Mouse (Mus musculus) testis, adult 2 months (tissue): ENCODE results near the gene Erlin1. TPM values are rescaled to one million over a fixed set of nuclear protein-coding genes. Genes with fewer than 3 reads are reported as not detected.

Source experiments
- H3K27ac ChIP-seq: fragments of 200-500 bp; 2 replicates; pipeline ENCODE4 v1.5.1; 2012; ENCODE audit warnings: low read depth, low read length; ENCODE audit not compliant: control insufficient read depth, insufficient read depth
- H3K27me3 ChIP-seq: fragments of 200-500 bp; 2 replicates; pipeline ENCODE4 v1.6.1; 2012; ENCODE audit warnings: mild to moderate bottlenecking, low read length, moderate library complexity; ENCODE audit not compliant: control insufficient read depth, insufficient read depth
- H3K36me3 ChIP-seq: fragments of 200-500 bp; 2 replicates; pipeline ENCODE4 v1.6.1; 2012; ENCODE audit warnings: mild to moderate bottlenecking, low read length; ENCODE audit not compliant: control insufficient read depth, insufficient read depth
- H3K4me1 ChIP-seq: fragments of 200-500 bp; 2 replicates; pipeline ENCODE4 v1.6.1; 2012; ENCODE audit warnings: low read length; ENCODE audit not compliant: control insufficient read depth, insufficient read depth
- H3K4me3 ChIP-seq: fragments of 200-500 bp; 2 replicates; pipeline ENCODE4 v1.5.1; 2012; ENCODE audit warnings: low read depth, mild to moderate bottlenecking, low read length, moderate library complexity, mixed read lengths; ENCODE audit not compliant: control insufficient read depth
- CTCF ChIP-seq: fragments of 200-500 bp; IDR thresholded peaks from 2 replicates; pipeline ENCODE4 v1.5.1; 2012; ENCODE audit warnings: low read depth, mild to moderate bottlenecking, inconsistent platforms, low read length, moderate library complexity; ENCODE audit not compliant: control insufficient read depth, insufficient read depth, insufficient replicate concordance
- POLR2A ChIP-seq: fragments of 200-500 bp; IDR thresholded peaks from 2 replicates; pipeline ENCODE4 v1.6.1; 2012; ENCODE audit warnings: low read depth, mild to moderate bottlenecking, inconsistent platforms, low read length, moderate library complexity; ENCODE audit not compliant: control insufficient read depth
- polyA plus RNA-seq: library from polyadenylated mRNA; depleted of rRNA; stranded (reverse); fragments of >200 nt; gene quantifications from 2 replicates; pipeline ENCODE4 v1.2.3, GENCODE M21; 2012

Gene Erlin1
- polyA plus RNA-seq, 1 experiment, result 27.8 TPM

GRCm38 (mm10) chr19:44077024-44077423 is 7.4 kb upstream of the Erlin1 start:
- Histone ChIP-seq H3K27ac (no peak overlapping the region), H3K4me3 (no peak overlapping the region), H3K36me3 (no peaks in the 10 kb centered on the region; the same call in 1 of the 2 replicates), H3K27me3 (no peaks in the 10 kb centered on the region), H3K4me1 (no peaks in the 10 kb centered on the region)
- no peak for TF ChIP-seq POLR2A
- no peak for TF ChIP-seq CTCF

GRCm38 (mm10) chr19:44076457-44076856 is 6.9 kb upstream of the Erlin1 start:
- Histone ChIP-seq H3K27ac (no peak overlapping the region), H3K4me3 (no peak overlapping the region), H3K27me3 (no peaks in the 10 kb centered on the region), H3K4me1 (peaks cover under 1% of the 10 kb centered on the region; the same call in 1 of the 2 replicates), H3K36me3 (no peaks in the 10 kb centered on the region; the same call in 1 of the 2 replicates)
- TF ChIP-seq POLR2A (no peak), CTCF (no peak)

GRCm38 (mm10) chr19:44074986-44075385 is 5.4 kb upstream of the Erlin1 start:
- H3K4me1 ChIP-seq, result peaks cover 9% of the 10 kb centered on the region
- H3K4me3 ChIP-seq, result no peak overlapping the region
- no peak overlapping the region for H3K27ac ChIP-seq
- no peaks in the 10 kb centered on the region for H3K27me3 ChIP-seq
- TF ChIP-seq POLR2A (no peak), CTCF (no peak)
- H3K36me3 ChIP-seq, result no peaks in the 10 kb centered on the region; the same call in 1 of the 2 replicates

- TF ChIP-seq CTCF (no peak), POLR2A (no peak)
- Histone ChIP-seq H3K4me1 (peaks cover 11% of the 10 kb centered on the region), H3K4me3 (no peak overlapping the region), H3K36me3 (peaks cover 3% of the 10 kb centered on the region), H3K27me3 (no peaks in the 10 kb centered on the region), H3K27ac (no peak overlapping the region; the same call in 1 of the 2 replicates)
These were observed 1.6 kb upstream of the Erlin1 start for GRCm38 (mm10) chr19:44071166-44071565.

- TF ChIP-seq CTCF (no peak), POLR2A (no peak)
- peak overlapping the region; percentile 80 for H3K27ac ChIP-seq
- H3K4me3 ChIP-seq, result peak overlapping the region; percentile 87
- H3K4me1 ChIP-seq, result peaks cover 11% of the 10 kb centered on the region
- H3K27me3 ChIP-seq, result no peaks in the 10 kb centered on the region
- peaks cover 3% of the 10 kb centered on the region for H3K36me3 ChIP-seq
These were observed 288 bp upstream of the Erlin1 start for GRCm38 (mm10) chr19:44069914-44070232.

- TF ChIP-seq CTCF, result no peak
- TF ChIP-seq POLR2A, result no peak
- Histone ChIP-seq H3K27me3 (no peaks in the 10 kb centered on the region), H3K36me3 (peaks cover 3% of the 10 kb centered on the region), H3K4me3 (peak overlapping the region; percentile 87; the same call in 1 of the 2 replicates), H3K27ac (no peak overlapping the region), H3K4me1 (peaks cover 12% of the 10 kb centered on the region)
These were observed 1.4 kb downstream of the Erlin1 start for GRCm38 (mm10) chr19:44068232-44068631.

- peaks cover 3% of the 10 kb centered on the region for H3K36me3 ChIP-seq
- H3K27ac ChIP-seq, result no peak overlapping the region
- TF ChIP-seq CTCF (no peak), POLR2A (no peak)
- peaks cover 12% of the 10 kb centered on the region for H3K4me1 ChIP-seq
- H3K27me3 ChIP-seq, result no peaks in the 10 kb centered on the region
- H3K4me3 ChIP-seq, result peak overlapping the region; percentile 46; the same call in 1 of the 2 replicates
These were observed 2.1 kb downstream of the Erlin1 start for GRCm38 (mm10) chr19:44067323-44068049.
